Mouse (Mus musculus): ENCODE results near the gene Bcas1. TPM values are rescaled to one million over a fixed set of nuclear protein-coding genes. Genes with fewer than 3 reads are reported as not detected.

Bcas1 gene
- polyA plus RNA-seq, 1 experiment from 2014 or later: 13.0 TPM

DNA sequence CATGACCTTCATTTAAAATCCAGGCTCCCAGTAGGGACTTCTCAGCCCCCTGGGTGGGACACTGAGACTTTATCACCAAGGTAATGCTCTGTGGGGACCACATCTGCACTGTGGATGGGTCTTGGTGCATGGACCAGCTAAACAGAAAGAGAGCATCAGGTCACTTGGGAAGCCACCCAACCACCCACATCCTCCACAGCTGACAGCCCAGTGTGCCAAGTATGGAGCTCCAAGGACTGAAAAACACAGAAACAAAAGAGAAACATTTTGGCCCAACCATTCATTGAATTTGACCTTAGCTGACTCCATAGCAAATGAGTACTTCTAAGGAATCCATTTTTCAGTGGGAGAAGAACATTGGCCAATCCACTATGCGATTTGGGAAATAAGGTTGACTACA lies 42.1 kb downstream of the Bcas1 start:
- no peak for DNase-seq

DNA sequence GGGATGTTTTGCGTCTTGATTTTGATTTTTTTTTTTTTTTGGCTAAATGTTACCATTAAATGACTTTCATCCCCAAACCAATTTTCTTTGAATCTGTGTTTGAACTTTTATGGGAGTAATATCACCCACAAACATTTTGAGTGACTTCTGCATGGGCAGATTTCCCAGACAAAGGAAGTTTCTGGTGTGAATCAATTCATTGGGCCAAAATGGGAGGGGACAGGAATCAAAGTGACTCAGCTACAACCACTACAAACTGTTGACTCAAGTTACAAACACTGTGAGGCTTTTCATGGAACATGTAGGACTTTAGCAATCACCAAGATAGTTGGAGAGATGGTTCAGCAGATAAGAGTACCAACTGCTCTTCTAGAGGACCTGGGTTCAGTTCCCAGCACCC lies 42.9 kb downstream of the Bcas1 start:
- Histone ChIP-seq H3K4me3 (replicated peaks; ENCODE audit: low read depth, low read length) (no peak overlapping the region), H3K4me1 (ENCODE audit: control insufficient read depth, insufficient read depth, low read length) (no peaks in the 10 kb centered on the region), H3K4me2 (ENCODE audit: low read length) (no peak overlapping the region), H3K9ac (replicated peaks; ENCODE audit: low read length) (no peak overlapping the region), H3K36me3 (ENCODE audit: control insufficient read depth, insufficient read depth, low read length) (no peaks in the 10 kb centered on the region), H3K27me3 (ENCODE audit: control insufficient read depth, insufficient read depth, low read length) (no peaks in the 10 kb centered on the region), H3K9me3 (ENCODE audit: control insufficient read depth, low read length) (no peaks in the 10 kb centered on the region), H3K27ac (replicated peaks; ENCODE audit: low read depth, low read length) (no peak overlapping the region)
- ATAC-seq (ENCODE audit: low FRiP score, low TSS enrichment) (no peak), DNase-seq (no peak)
- 95% methylated on average over 1 of the region's 1 CpGs for WGBS

More for the DNA sequence above, 42.1 kb downstream of the Bcas1 start:
- Histone ChIP-seq H3K27me3 (ENCODE audit: control insufficient read depth, insufficient read depth, low read length) (no peaks in the 10 kb centered on the region), H3K4me1 (ENCODE audit: control insufficient read depth, insufficient read depth, low read length) (no peaks in the 10 kb centered on the region), H3K27ac (replicated peaks; ENCODE audit: low read depth, low read length) (no peak overlapping the region), H3K9me3 (ENCODE audit: control insufficient read depth, low read length) (no peaks in the 10 kb centered on the region), H3K9ac (replicated peaks; ENCODE audit: low read length) (no peak overlapping the region), H3K4me3 (replicated peaks; ENCODE audit: low read depth, low read length) (no peak overlapping the region), H3K4me2 (ENCODE audit: low read length) (no peak overlapping the region), H3K36me3 (ENCODE audit: control insufficient read depth, insufficient read depth, low read length) (no peaks in the 10 kb centered on the region)
- WGBS: 98% methylated on average over 1 of the region's 1 CpGs
- no peak for ATAC-seq (ENCODE audit: low FRiP score, low TSS enrichment)

DNA sequence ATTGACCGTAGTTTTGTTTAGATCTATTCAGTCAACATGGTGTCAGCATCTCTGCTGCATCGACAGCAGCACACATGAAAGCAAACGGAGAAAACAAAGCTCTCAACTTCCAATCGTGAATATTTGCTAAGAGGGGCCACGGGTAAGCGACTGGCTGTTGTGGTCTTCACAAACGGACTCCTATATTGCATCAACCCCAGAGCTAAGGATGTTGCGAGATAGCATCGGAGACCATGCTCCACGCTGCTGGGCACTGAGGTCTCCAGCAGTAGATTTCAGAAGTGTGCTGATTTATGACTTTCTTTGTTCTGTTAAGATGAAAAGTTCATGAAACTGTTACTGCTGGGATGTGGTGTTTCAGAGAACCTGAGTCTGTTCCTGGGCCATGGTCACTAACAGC lies 54.3 kb downstream of the Bcas1 start:
- Histone ChIP-seq H3K9ac (replicated peaks; ENCODE audit: low read length) (no peak overlapping the region), H3K4me2 (ENCODE audit: low read length) (no peak overlapping the region), H3K4me3 (replicated peaks; ENCODE audit: low read depth, low read length) (no peak overlapping the region), H3K27ac (replicated peaks; ENCODE audit: low read depth, low read length) (no peak overlapping the region), H3K9me3 (ENCODE audit: control insufficient read depth, low read length) (no peaks in the 10 kb centered on the region), H3K4me1 (ENCODE audit: control insufficient read depth, insufficient read depth, low read length) (no peaks in the 10 kb centered on the region), H3K36me3 (ENCODE audit: control insufficient read depth, insufficient read depth, low read length) (no peaks in the 10 kb centered on the region), H3K27me3 (ENCODE audit: control insufficient read depth, insufficient read depth, low read length) (no peaks in the 10 kb centered on the region)
- 96% methylated on average over 10 of the region's 10 CpGs for WGBS
- DNase-seq (no peak), ATAC-seq (ENCODE audit: low FRiP score, low TSS enrichment) (no peak)

DNA sequence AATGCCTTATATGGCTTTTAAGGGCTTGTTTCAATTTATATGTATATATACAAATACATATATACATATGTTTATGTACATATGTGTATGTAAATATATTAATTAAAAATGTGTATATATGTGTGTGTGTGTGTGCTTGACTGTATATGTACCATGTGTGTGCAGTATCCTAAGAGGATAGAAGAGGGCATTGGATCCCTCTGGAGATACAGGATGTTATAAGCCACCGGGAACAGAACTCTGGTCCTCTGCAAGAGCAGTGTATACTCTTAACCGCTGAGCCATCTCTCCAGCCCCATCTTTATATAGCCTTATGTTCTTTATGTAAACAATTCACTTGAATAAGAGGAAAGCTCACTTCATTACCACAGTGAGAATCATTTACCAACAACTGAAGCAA lies 62.0 kb downstream of the Bcas1 start:
- WGBS: 95% methylated on average over 2 of the region's 2 CpGs

DNA sequence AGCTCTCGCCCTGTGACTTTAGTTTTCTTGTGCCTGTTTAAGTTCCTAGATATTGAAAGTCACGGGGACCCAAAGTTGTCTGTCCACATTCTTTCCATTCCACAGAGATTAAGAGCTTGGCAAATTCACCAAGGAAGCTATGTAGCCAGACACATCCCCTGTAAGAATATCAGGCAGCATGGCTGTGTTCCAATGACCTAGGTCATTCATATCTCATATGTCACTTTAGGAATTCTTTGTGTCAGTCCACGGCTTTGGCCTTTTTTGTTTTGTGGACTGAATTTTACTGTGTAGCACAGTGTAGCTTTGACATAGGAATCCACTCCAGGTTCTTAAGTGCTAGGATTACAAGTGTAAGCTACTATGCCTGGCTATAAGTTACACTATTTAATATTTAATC lies 62.4 kb downstream of the Bcas1 start:
- no peak for DNase-seq
- 78% methylated on average over 3 of the region's 3 CpGs for WGBS
- H3K27me3 ChIP-seq (ENCODE audit: control insufficient read depth, insufficient read depth, low read length): no peaks in the 10 kb centered on the region
- H3K27ac ChIP-seq (replicated peaks; ENCODE audit: low read depth, low read length): no peak overlapping the region
- no peaks in the 10 kb centered on the region for H3K9me3 ChIP-seq (ENCODE audit: control insufficient read depth, low read length)
- H3K4me1 ChIP-seq (ENCODE audit: control insufficient read depth, insufficient read depth, low read length): no peaks in the 10 kb centered on the region
- H3K9ac ChIP-seq (replicated peaks; ENCODE audit: low read length): no peak overlapping the region
- H3K36me3 ChIP-seq (ENCODE audit: control insufficient read depth, insufficient read depth, low read length): no peaks in the 10 kb centered on the region
- ATAC-seq (ENCODE audit: low FRiP score, low TSS enrichment): no peak
- no peak overlapping the region for H3K4me3 ChIP-seq (replicated peaks; ENCODE audit: low read depth, low read length)
- no peak overlapping the region for H3K4me2 ChIP-seq (ENCODE audit: low read length)

More for the DNA sequence above, 62.0 kb downstream of the Bcas1 start:
- H3K9ac ChIP-seq (replicated peaks; ENCODE audit: low read length): no peak overlapping the region
- ATAC-seq (ENCODE audit: low FRiP score, low TSS enrichment): no peak
- no peaks in the 10 kb centered on the region for H3K4me1 ChIP-seq (ENCODE audit: control insufficient read depth, insufficient read depth, low read length)
- no peaks in the 10 kb centered on the region for H3K36me3 ChIP-seq (ENCODE audit: control insufficient read depth, insufficient read depth, low read length)
- no peaks in the 10 kb centered on the region for H3K27me3 ChIP-seq (ENCODE audit: control insufficient read depth, insufficient read depth, low read length)
- H3K9me3 ChIP-seq (ENCODE audit: control insufficient read depth, low read length): no peaks in the 10 kb centered on the region
- DNase-seq: no peak
- no peak overlapping the region for H3K27ac ChIP-seq (replicated peaks; ENCODE audit: low read depth, low read length)
- H3K4me2 ChIP-seq (ENCODE audit: low read length): no peak overlapping the region
- H3K4me3 ChIP-seq (replicated peaks; ENCODE audit: low read depth, low read length): no peak overlapping the region

DNA sequence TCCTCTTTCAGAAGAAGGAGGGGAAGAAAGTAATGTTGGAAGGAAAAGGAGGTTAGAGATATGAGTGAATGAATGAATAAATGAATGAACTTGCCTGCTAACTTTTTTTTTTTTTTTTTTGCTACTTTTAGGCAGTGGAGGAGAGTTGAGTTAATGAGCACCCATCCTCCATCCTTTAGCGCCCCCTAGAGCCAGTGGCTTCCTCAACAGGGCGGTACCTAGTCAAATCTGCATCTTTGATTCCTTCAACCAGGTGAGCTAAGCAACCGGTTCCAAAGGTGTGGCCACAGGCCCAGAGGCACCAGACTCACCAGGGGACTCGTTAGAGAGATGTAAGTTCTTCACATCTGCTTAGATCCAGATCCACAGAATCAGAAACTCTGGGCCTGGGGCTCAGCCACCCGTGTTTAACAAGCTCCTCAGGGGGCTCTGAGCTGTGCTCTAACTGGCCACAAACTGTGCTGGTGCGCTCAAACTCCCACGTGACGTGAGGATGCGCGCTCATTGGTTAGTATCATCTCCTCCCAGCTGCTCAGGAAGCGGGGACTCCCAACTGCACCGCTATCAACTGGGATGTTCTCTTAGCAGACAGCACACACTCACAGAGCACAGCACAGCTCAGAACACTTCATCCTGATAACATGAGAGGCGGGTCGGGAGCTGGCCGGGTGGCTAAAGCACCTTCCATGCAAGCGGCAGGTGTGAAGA lies 70.8 kb downstream of the Bcas1 start:
- no peak for ATAC-seq (ENCODE audit: low FRiP score, low TSS enrichment)
- Histone ChIP-seq H3K27ac (replicated peaks; ENCODE audit: low read depth, low read length) (no peak overlapping the region), H3K36me3 (ENCODE audit: control insufficient read depth, insufficient read depth, low read length) (no peaks in the 10 kb centered on the region), H3K9ac (replicated peaks; ENCODE audit: low read length) (no peak overlapping the region), H3K9me3 (ENCODE audit: control insufficient read depth, low read length) (no peaks in the 10 kb centered on the region), H3K27me3 (ENCODE audit: control insufficient read depth, insufficient read depth, low read length) (no peaks in the 10 kb centered on the region), H3K4me1 (ENCODE audit: control insufficient read depth, insufficient read depth, low read length) (peaks cover 3% of the 10 kb centered on the region; the same call in 1 of the 2 replicates), H3K4me3 (replicated peaks; ENCODE audit: low read depth, low read length) (no peak overlapping the region), H3K4me2 (ENCODE audit: low read length) (no peak overlapping the region)
- WGBS: 61% methylated on average over 16 of the region's 16 CpGs
- DNase-seq: peak; percentile 42

DNA sequence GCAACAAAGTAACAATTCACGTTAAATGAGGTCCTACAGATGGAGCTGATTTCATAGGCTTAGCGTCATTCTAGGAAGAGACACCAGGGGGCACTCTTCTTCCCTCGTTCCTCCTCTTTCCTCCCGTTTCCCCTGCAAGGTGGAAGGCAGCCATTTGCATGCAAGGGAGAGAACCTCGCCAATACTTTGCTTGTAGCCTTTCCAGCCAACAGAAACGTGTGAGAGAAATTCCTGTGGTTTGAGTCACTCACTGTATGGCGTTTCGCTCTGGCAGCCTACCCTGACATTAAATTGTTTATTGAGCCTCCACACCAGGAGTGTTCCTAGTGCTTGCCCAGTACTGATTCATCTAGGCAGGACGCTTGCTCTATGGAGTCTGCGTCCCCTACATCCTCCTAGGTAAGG lies 72.7 kb downstream of the Bcas1 start:
- Histone ChIP-seq H3K4me3 (replicated peaks; ENCODE audit: low read depth, low read length) (0 out of 2 replicates have a peak overlapping the region, but pooled peaks have one; percentile 12), H3K27me3 (ENCODE audit: control insufficient read depth, insufficient read depth, low read length) (no peaks in the 10 kb centered on the region), H3K36me3 (ENCODE audit: control insufficient read depth, insufficient read depth, low read length) (no peaks in the 10 kb centered on the region), H3K4me1 (ENCODE audit: control insufficient read depth, insufficient read depth, low read length) (peaks cover 3% of the 10 kb centered on the region; the same call in 1 of the 2 replicates), H3K4me2 (ENCODE audit: low read length) (peak overlapping the region; percentile 51), H3K9me3 (ENCODE audit: control insufficient read depth, low read length) (no peaks in the 10 kb centered on the region), H3K9ac (replicated peaks; ENCODE audit: low read length) (peak overlapping the region; percentile 34; the same call in 1 of the 2 replicates), H3K27ac (replicated peaks; ENCODE audit: low read depth, low read length) (no peak overlapping the region)
- ATAC-seq (ENCODE audit: low FRiP score, low TSS enrichment): no peak; the same call in 1 of the 2 replicates
- peak; percentile 92 for DNase-seq
- WGBS: 17% methylated on average over 10 of the region's 10 CpGs

DNA sequence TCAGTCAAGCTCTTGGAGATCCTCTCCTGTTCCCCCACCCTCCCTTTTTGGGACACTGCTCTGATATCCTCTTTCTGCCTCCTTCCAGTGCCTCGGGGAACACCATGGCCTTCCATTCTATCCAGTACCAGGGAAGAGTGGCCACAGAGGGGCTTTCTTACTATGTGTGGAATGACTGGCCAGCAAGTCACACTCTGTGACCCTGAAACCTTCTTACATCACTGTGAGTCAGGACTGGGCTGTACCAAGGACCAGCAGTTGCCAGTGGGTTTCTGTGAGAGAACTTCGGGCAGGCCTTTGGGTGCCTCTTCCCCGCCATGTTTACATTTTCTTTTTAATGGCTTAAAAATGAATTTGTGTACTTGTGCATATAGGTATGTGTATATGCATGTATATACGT lies 75.4 kb downstream of the Bcas1 start:
- no peak for DNase-seq
- no peak for ATAC-seq (ENCODE audit: low FRiP score, low TSS enrichment)
- Histone ChIP-seq H3K9ac (replicated peaks; ENCODE audit: low read length) (no peak overlapping the region), H3K36me3 (ENCODE audit: control insufficient read depth, insufficient read depth, low read length) (no peaks in the 10 kb centered on the region), H3K27ac (replicated peaks; ENCODE audit: low read depth, low read length) (no peak overlapping the region), H3K9me3 (ENCODE audit: control insufficient read depth, low read length) (no peaks in the 10 kb centered on the region), H3K27me3 (ENCODE audit: control insufficient read depth, insufficient read depth, low read length) (no peaks in the 10 kb centered on the region), H3K4me2 (ENCODE audit: low read length) (no peak overlapping the region), H3K4me3 (replicated peaks; ENCODE audit: low read depth, low read length) (no peak overlapping the region), H3K4me1 (ENCODE audit: control insufficient read depth, insufficient read depth, low read length) (peaks cover 3% of the 10 kb centered on the region; the same call in 1 of the 2 replicates)
- 93% methylated on average over 4 of the region's 4 CpGs for WGBS

DNA sequence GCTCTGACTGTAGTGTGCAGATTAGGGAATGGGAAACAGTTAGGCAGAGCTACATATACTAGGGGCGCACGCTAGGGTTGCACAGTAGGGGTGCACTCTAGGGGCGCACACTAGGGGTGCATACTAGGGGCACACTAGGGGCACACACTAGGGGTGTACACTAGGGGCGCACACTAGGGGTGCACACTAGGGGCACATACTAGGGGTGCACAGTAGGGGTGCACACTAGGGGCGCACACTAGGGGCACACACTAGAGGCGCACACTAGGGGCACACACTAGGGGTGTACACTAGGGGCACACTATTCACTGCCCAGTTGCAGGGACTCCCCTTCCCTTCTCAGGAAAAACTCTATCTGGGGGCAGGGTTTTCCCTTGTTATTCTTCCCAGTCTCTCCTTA lies 75.8 kb downstream of the Bcas1 start:
- 90% methylated on average over 6 of the region's 6 CpGs for WGBS
- no peak overlapping the region for H3K27ac ChIP-seq (replicated peaks; ENCODE audit: low read depth, low read length)
- H3K4me2 ChIP-seq (ENCODE audit: low read length): no peak overlapping the region
- no peak for DNase-seq
- H3K27me3 ChIP-seq (ENCODE audit: control insufficient read depth, insufficient read depth, low read length): no peaks in the 10 kb centered on the region
- no peak overlapping the region for H3K4me3 ChIP-seq (replicated peaks; ENCODE audit: low read depth, low read length)
- no peak overlapping the region for H3K9ac ChIP-seq (replicated peaks; ENCODE audit: low read length)
- H3K4me1 ChIP-seq (ENCODE audit: control insufficient read depth, insufficient read depth, low read length): peaks cover 3% of the 10 kb centered on the region; the same call in 1 of the 2 replicates
- H3K9me3 ChIP-seq (ENCODE audit: control insufficient read depth, low read length): no peaks in the 10 kb centered on the region
- no peak for ATAC-seq (ENCODE audit: low FRiP score, low TSS enrichment)
- no peaks in the 10 kb centered on the region for H3K36me3 ChIP-seq (ENCODE audit: control insufficient read depth, insufficient read depth, low read length)
